Mouse (Mus musculus) midbrain, embryonic 12.5 days (tissue): Measurements from ENCODE around the gene 3110082I17Rik. TPM values are rescaled to one million over a fixed set of nuclear protein-coding genes. Genes with fewer than 3 reads are reported as not detected.
A peak's percentile ranks its signal among the peaks of the same experiment; 100 is the strongest.

ENCODE experiments used
- ATAC-seq: fragments of 200-750 bp; cut with Nextera tagmentation; 2 replicates; pipeline ENCODE4 v1.8.0; 2017; ENCODE audit warnings: low read depth, moderate TSS enrichment, moderate library complexity; ENCODE audit not compliant: low FRiP score
- H3K27ac ChIP-seq: fragments of 300-500 bp; sonication (generic); replicated peaks from 2 replicates; pipeline ENCODE4 v1.5.1; 2016; ENCODE audit warnings: mild to moderate bottlenecking
- H3K27me3 ChIP-seq: fragments of 300-500 bp; sonication (generic); 2 replicates; pipeline ENCODE4 v1.6.1; 2016; ENCODE audit warnings: mild to moderate bottlenecking
- H3K36me3 ChIP-seq: fragments of 300-500 bp; sonication (generic); 2 replicates; pipeline ENCODE4 v1.6.1; 2016
- H3K4me1 ChIP-seq: fragments of 300-500 bp; sonication (generic); 2 replicates; pipeline ENCODE4 v1.6.1; 2016
- H3K4me2 ChIP-seq: fragments of 300-500 bp; sonication (generic); replicated peaks from 2 replicates; pipeline ENCODE4 v1.6.1; 2016; ENCODE audit warnings: mild to moderate bottlenecking, moderate library complexity
- H3K4me3 ChIP-seq: fragments of 300-500 bp; sonication (generic); 2 replicates; pipeline ENCODE4 v1.5.1; 2016; ENCODE audit warnings: mild to moderate bottlenecking
- H3K9ac ChIP-seq: fragments of 300-500 bp; sonication (generic); replicated peaks from 2 replicates; pipeline ENCODE4 v1.6.1; 2016; ENCODE audit warnings: mild to moderate bottlenecking, moderate library complexity
- H3K9me3 ChIP-seq: fragments of 300-500 bp; sonication (generic); 2 replicates; pipeline ENCODE4 v1.6.1; 2016; ENCODE audit warnings: mild to moderate bottlenecking
- WGBS: fragments of 180-500 bp; shearing (Covaris S2); methylation state at CpG from one replicate; pipeline ENCODE4 v1.1.7; 2016; 5-methylcytosine and 5-hydroxymethylcytosine counted together
- polyA plus RNA-seq: library from polyadenylated mRNA; unstranded; fragments of >200 nt; fragmentation: Nextera tagmentation; extraction: Ambion mirVana; gene quantifications from 2 replicates; pipeline ENCODE4 v1.2.1, GENCODE M21; 2016

Gene 3110082I17Rik
- polyA plus RNA-seq, 1 experiment from 2014 or later = 29.3 TPM

DNA sequence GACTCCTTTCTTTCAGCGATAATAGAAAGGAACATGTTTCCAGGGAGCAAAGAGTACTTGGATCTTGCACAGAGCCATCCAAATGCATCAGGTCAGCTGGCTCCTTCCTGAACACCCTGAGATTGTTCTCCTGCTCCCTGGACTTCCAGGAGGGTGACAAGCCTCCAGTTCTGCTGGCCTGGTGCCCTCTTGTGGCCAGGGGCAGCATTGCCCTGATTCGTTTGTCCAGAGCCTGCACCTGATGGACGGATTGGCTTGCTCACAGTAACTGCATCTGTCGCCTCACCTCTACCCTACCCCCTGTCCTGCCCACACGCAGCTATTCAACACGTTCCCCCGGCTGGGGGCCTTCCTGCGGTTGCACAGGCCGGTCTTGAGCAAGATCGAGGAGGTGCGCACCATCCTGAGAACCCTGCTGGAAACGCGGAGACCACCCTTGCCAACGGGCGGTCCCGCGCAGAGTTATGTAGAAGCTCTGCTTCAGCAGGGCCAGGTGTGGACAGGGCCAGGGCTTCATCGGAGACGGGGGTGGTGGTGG is 105.0 kb downstream of the 3110082I17Rik start:
- no peak overlapping the region for H3K4me3 ChIP-seq
- H3K9ac ChIP-seq = no peak overlapping the region
- no peak for ATAC-seq
- H3K4me2 ChIP-seq = no peak overlapping the region
- 39% methylated on average over 19 of the region's 19 CpGs for WGBS
- H3K27me3 ChIP-seq = peaks cover 12% of the 10 kb centered on the region; the same call in 1 of the 2 replicates
- H3K27ac ChIP-seq = no peak overlapping the region
- no peaks in the 10 kb centered on the region for H3K9me3 ChIP-seq
- H3K4me1 ChIP-seq = peaks cover 9% of the 10 kb centered on the region; the same call in 1 of the 2 replicates
- H3K36me3 ChIP-seq = no peaks in the 10 kb centered on the region

DNA sequence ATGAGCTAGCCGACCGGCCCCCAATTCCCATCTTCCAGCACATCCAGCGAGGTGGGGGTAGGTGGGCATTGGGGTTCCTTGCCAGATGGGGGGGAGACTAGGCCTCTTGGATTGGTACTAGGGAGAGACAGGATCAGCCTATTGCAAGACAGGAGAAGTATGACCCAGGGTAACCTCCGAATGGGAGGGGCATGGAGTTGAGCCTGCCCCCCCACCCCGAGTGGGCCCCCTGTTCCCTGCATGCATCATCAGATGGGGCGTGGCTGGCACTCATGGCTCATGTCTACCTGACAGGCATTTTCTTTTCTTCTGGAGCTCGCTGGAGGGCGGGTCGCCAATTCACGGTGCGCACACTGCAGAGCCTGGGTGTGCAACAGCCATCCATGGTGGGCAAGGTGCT is 106.4 kb downstream of the 3110082I17Rik start:
- WGBS = 83% methylated on average over 11 of the region's 11 CpGs
- no peaks in the 10 kb centered on the region for H3K9me3 ChIP-seq
- no peak overlapping the region for H3K4me3 ChIP-seq
- no peak overlapping the region for H3K9ac ChIP-seq
- peaks cover 16% of the 10 kb centered on the region; the same call in 1 of the 2 replicates for H3K27me3 ChIP-seq
- no peak for ATAC-seq
- peaks cover 9% of the 10 kb centered on the region; the same call in 1 of the 2 replicates for H3K4me1 ChIP-seq
- H3K4me2 ChIP-seq = no peak overlapping the region
- no peak overlapping the region for H3K27ac ChIP-seq
- H3K36me3 ChIP-seq = no peaks in the 10 kb centered on the region

DNA sequence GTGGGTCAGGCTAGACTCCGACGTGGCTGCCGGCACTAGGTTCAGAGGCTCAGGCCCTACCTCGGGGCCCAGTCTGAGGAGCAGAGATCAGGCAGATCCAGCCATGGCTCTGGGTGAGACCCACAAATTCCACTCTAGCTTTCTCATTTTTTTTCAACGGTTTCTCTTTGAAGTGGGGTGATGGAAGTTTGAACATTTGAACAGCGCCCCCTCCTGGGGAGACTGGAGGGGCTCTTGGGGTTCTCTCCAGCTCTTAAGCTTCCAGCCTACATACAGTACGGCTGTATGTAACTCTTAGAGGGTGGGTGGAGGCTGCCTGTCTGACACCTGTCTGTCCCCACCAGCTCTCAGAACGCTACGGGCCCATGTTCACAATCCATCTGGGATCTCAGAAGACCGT is 106.8 kb downstream of the 3110082I17Rik start:
- Histone ChIP-seq H3K4me2 (no peak overlapping the region), H3K27me3 (peaks cover 16% of the 10 kb centered on the region; the same call in 1 of the 2 replicates), H3K9me3 (no peaks in the 10 kb centered on the region), H3K4me3 (no peak overlapping the region), H3K4me1 (peaks cover 9% of the 10 kb centered on the region; the same call in 1 of the 2 replicates), H3K36me3 (no peaks in the 10 kb centered on the region), H3K27ac (no peak overlapping the region), H3K9ac (no peak overlapping the region)
- 65% methylated on average over 10 of the region's 10 CpGs for WGBS
- ATAC-seq = no peak

DNA sequence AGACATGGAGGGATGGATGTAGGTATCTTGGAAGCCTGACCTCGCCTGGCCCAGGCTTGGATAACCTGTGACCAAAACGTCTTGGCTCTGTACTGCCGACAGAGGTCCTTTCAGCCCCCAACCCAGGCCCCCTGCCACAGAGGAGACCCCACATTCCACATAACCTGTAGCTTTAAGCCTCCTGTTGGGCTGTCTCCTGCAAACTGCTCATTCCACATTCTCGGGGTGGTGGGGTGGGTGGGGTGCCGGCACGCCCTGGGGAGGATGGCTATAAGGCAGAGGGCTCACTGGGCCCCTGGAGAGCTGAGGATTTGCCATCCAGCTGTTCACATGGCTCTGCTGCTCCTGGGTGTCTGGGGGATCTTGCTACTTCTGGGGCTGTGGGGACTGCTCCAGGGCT is 108.0 kb downstream of the 3110082I17Rik start, which contains the start of gene Cyp2w1:
Cyp2w1 (plus strand) TSS at position 301 of the 400 bp plus-strand sequence.
- no peaks in the 10 kb centered on the region for H3K36me3 ChIP-seq
- no peaks in the 10 kb centered on the region for H3K9me3 ChIP-seq
- H3K4me3 ChIP-seq = no peak within 1 kb of the TSS
- no peak within 1 kb of the TSS for H3K27ac ChIP-seq
- peaks cover 16% of the 10 kb centered on the region; the same call in 1 of the 2 replicates for H3K27me3 ChIP-seq
- 53% methylated on average over 5 of the region's 6 CpGs for WGBS
- peaks cover 9% of the 10 kb centered on the region; the same call in 1 of the 2 replicates for H3K4me1 ChIP-seq
- H3K4me2 ChIP-seq = no peak within 1 kb of the TSS
- no peak within 1 kb of the TSS for H3K9ac ChIP-seq
- no peak for ATAC-seq

DNA sequence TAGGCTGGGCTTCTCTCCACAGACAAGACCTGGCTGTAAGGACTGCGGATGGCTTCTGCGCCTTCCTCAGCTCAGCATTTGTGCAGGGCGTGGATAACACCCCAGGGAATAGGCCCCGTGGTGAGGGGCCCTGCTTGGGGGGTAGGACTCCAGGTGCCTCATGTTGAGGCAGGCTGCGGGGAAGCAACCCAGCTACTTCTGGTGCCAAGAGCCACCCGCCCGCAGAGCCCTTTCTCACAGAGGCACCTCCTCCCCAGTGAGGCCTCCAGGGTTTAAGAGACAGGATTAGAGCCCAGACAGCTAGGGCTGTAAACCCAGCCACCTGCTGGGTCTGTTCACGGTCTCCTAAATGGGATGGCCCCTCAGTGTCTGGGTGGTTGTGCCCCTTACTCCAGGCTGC is 108.7 kb downstream of the 3110082I17Rik start:
- Histone ChIP-seq H3K27ac (no peak overlapping the region), H3K36me3 (no peaks in the 10 kb centered on the region), H3K4me3 (no peak overlapping the region), H3K4me1 (peaks cover 9% of the 10 kb centered on the region; the same call in 1 of the 2 replicates), H3K4me2 (no peak overlapping the region), H3K27me3 (peaks cover 16% of the 10 kb centered on the region; the same call in 1 of the 2 replicates), H3K9me3 (no peaks in the 10 kb centered on the region), H3K9ac (no peak overlapping the region)
- 33% methylated on average over 8 of the region's 8 CpGs for WGBS
- ATAC-seq = no peak

DNA sequence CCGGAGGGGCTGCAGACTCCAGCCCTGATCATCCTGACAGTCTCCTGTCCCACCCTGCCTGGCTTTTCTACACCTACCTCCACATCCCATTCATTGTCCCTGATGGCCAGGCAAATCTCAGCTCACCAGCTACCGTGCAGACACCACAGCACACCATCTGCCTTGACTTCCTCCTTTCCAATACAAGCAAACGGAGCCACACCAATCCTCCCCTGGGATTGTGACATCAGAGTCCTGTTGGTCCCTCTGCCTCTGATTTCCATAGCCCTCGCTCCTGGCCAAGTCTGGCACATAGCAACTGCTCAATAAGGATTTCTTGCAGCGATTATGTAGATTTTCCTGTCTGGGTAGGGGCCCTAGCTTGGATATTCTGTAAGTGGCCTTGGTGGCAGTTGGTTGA is 109.2 kb downstream of the 3110082I17Rik start, which contains the start of gene Cox19:
Cox19 (minus strand) TSS at position 285 of the 400 bp plus-strand sequence.
- no peak for ATAC-seq
- H3K4me1 ChIP-seq = peaks cover 9% of the 10 kb centered on the region; the same call in 1 of the 2 replicates
- H3K36me3 ChIP-seq = no peaks in the 10 kb centered on the region
- no peak within 1 kb of the TSS for H3K27ac ChIP-seq
- peaks cover 21% of the 10 kb centered on the region; the same call in 1 of the 2 replicates for H3K27me3 ChIP-seq
- 60% methylated on average over 5 of the region's 5 CpGs for WGBS
- no peaks in the 10 kb centered on the region for H3K9me3 ChIP-seq
- no peak within 1 kb of the TSS for H3K4me2 ChIP-seq
- H3K9ac ChIP-seq = no peak within 1 kb of the TSS
- H3K4me3 ChIP-seq = no peak within 1 kb of the TSS

DNA sequence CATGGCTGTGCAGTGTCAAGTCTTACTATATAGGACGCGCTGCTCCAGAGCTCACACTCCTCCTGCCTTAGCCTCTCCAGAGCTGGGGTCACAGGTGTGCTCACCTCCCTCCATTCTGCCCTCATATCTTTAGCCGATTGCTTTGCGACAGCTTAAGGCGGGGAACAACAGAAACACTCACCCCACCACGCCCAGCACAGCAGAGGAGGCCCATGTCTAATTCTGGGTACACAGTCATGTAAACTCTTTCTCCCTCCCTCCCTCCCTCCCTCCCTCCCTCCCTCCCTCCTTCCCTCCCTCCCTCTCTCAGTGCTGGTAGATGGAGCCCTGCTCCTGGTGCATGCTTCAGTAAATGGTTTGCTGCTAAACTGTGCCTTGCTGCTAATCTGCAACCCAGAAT is 110.6 kb downstream of the 3110082I17Rik start:
- ATAC-seq = no peak

DNA sequence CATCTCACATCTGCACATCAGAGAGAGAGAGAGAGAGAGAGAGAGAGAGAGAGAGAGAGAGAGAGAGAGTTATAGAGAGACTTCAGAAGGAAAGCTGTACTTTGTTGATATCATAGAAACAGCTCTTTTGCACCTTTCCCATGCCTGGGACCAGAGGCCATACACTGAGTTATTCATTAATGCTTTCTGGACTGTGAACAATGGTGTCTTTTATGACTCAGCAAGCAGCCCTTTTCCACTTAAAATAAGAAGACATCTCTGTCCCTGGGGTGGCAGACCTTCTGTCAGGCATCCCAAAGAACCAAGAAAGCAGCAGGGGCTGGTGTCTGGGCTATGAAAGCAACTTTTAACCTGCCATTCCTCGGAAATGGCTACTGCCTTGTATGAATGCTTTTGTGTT is 113.1 kb downstream of the 3110082I17Rik start:
- Histone ChIP-seq H3K27me3 (peaks cover 19% of the 10 kb centered on the region; the same call in 1 of the 2 replicates), H3K4me2 (no peak overlapping the region), H3K9ac (no peak overlapping the region), H3K9me3 (no peaks in the 10 kb centered on the region), H3K36me3 (peaks cover 8% of the 10 kb centered on the region), H3K4me1 (peaks cover 26% of the 10 kb centered on the region), H3K4me3 (no peak overlapping the region), H3K27ac (no peak overlapping the region)
- no peak for ATAC-seq
- WGBS = 52% methylated on average over 1 of the region's 1 CpGs

More for the DNA sequence above, 110.6 kb downstream of the 3110082I17Rik start:
- 80% methylated on average over 6 of the region's 6 CpGs for WGBS
- Histone ChIP-seq H3K27me3 (peaks cover 21% of the 10 kb centered on the region; the same call in 1 of the 2 replicates), H3K4me1 (peaks cover 14% of the 10 kb centered on the region; the same call in 1 of the 2 replicates), H3K9me3 (no peaks in the 10 kb centered on the region), H3K9ac (no peak overlapping the region), H3K36me3 (no peaks in the 10 kb centered on the region), H3K4me2 (no peak overlapping the region), H3K4me3 (no peak overlapping the region), H3K27ac (no peak overlapping the region)

DNA sequence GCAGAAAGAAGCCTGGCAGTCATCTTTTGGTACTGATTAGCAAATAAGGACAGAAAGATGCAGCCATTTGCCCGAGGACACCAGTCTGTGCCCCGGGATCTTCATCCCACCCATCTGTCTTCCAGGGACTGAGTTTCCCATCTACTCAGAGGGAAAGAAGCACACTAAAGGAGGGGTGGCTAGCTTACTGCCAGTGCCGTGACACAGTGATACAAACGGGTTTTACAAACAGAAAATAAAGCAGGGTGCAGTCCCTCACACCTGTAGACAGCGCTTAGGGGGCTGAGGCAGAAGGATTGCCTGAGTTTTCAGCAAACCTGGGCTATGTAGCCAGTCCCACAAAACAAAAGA is 115.0 kb downstream of the 3110082I17Rik start:
- WGBS = 13% methylated on average over 5 of the region's 5 CpGs
- Histone ChIP-seq H3K9ac (peak overlapping the region; percentile 28), H3K4me2 (peak overlapping the region; percentile 96), H3K27ac (no peak overlapping the region), H3K4me1 (peaks cover 17% of the 10 kb centered on the region), H3K4me3 (peak overlapping the region; percentile 85), H3K36me3 (peaks cover 23% of the 10 kb centered on the region), H3K9me3 (no peaks in the 10 kb centered on the region), H3K27me3 (0 out of 2 replicates have a peak, but pooled peaks cover 9% of the 10 kb centered on the region)
- peak; percentile 41; the same call in 1 of the 2 replicates for ATAC-seq

DNA sequence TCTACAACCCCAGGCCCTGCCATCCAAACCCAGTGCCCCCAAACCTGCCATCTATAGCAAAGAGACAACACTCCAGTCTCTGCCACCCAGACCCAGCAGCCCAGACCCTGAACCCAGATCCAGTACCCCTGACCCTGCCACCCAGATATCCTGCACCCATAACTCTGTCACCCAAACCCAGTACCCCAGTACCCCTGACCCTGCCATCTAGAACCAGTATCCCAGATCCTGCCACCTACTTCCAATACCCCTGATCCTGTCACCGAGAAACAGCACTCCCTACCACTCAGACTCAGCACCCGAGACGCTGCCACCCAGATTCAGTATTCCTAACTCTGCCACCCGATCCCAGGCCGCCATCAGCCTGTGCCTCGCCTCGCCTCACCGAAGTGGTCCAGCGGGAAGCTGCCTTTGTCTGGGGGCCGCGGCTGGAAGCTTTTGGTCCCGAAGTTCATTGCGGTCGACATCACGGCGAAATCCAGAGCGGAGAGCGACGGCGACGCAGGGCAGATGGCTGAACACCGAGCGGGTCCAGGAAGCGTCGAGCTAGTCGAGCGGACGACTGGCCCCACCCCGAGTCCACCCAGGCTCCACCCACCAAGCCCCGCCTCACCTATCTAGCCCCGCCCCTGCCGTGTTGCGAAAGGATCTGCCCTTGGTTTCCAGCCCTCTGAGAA is 115.5 kb downstream of the 3110082I17Rik start:
- peaks cover 17% of the 10 kb centered on the region for H3K4me1 ChIP-seq
- peaks cover 28% of the 10 kb centered on the region for H3K36me3 ChIP-seq
- peak overlapping the region; percentile 96 for H3K4me2 ChIP-seq
- H3K9ac ChIP-seq = peak overlapping the region; percentile 91
- H3K4me3 ChIP-seq = peak overlapping the region; percentile 85
- WGBS = under 1% methylated on average over 33 of the region's 33 CpGs
- 0 out of 2 replicates have a peak, but pooled peaks cover 9% of the 10 kb centered on the region for H3K27me3 ChIP-seq
- H3K27ac ChIP-seq = peak overlapping the region; percentile 80
- ATAC-seq = peak; percentile 91
- no peaks in the 10 kb centered on the region for H3K9me3 ChIP-seq

DNA sequence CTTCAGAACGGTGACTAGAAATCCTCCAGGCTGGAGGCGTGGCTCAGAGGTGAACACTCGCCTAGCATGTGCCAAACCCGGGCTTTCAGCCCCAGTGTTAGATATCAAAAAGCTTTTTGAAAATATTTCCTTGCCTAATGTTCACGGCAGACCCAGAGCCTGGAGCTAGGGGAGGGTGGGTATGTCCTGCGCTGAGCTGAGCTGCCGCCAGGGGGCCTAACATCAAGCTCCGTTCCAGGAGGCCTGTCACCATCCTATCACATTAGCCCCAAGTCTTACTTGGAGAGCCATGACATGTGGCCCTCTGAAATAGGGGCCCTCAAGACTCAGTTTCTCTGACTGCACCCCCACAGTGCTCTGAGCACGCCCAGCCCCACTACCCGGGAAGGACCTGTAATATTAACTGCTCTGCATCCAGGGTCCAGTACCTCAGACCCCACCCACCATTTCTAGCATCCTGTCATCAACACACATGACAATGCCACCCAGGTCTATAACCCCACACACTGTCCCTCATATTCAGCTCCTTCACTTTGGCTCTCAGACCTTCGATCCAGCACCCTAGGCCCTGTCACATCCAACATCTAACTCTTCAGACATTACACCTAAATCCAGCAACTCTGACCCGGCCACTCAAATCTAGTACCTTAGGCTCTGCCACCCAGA is 116.2 kb downstream of the 3110082I17Rik start:
- peak; percentile 72 for ATAC-seq
- Histone ChIP-seq H3K36me3 (peaks cover 35% of the 10 kb centered on the region), H3K27me3 (0 out of 2 replicates have a peak, but pooled peaks cover 6% of the 10 kb centered on the region), H3K4me2 (peak overlapping the region; percentile 96), H3K4me3 (peak overlapping the region; percentile 85), H3K4me1 (peaks cover 18% of the 10 kb centered on the region), H3K27ac (peak overlapping the region; percentile 80), H3K9ac (peak overlapping the region; percentile 91), H3K9me3 (no peaks in the 10 kb centered on the region)
- WGBS = 8% methylated on average over 12 of the region's 12 CpGs
